Mouse (Mus musculus) right cerebral cortex, adult 2 months (tissue): ENCODE measurements around the gene Chid1.
A peak's percentile ranks its signal among the peaks of the same experiment; 100 is the strongest.

Experiments used
- DNase-seq, 2 experiments: peaks; one replicate each; pipeline ENCODE4 v3.0.0; 2021 to 2022; ENCODE audit warnings: low spot score in 2 of 2

Chid1 gene

DNA sequence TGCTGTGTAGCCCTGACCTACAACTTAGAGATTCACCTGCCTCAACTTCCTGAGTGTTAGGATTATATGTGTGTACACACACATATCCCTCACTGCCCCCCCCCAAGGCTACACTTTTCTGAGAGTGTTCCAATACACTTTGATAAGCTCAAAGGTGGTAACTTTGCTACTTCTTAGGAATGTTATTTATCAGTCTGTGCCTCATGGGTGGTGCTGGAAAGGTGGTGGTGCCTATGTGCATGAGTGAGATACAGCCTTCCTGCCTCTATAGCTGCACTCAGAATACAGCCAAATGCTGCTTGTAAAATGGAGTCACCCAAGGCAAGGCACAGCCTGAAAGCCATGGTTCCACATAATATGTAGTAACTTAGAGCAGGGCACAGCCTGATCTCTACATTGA, 19.3 kb upstream of the Chid1 start:
- no peak for DNase-seq

GRCm38 (mm10) chr7:141558329-141558776, 18.7 kb upstream of the Chid1 start:
- DNase-seq, result no peak

GRCm38 (mm10) chr7:141550464-141550863, 10.8 kb upstream of the Chid1 start:
- DNase-seq, result no peak

- no peak for DNase-seq
These were observed 9.9 kb upstream of the Chid1 start for GRCm38 (mm10) chr7:141549432-141550061.

GRCm38 (mm10) chr7:141544654-141545053, 5.0 kb upstream of the Chid1 start:
- peak in 1 of 2 experiments; percentile 42 for DNase-seq

DNA sequence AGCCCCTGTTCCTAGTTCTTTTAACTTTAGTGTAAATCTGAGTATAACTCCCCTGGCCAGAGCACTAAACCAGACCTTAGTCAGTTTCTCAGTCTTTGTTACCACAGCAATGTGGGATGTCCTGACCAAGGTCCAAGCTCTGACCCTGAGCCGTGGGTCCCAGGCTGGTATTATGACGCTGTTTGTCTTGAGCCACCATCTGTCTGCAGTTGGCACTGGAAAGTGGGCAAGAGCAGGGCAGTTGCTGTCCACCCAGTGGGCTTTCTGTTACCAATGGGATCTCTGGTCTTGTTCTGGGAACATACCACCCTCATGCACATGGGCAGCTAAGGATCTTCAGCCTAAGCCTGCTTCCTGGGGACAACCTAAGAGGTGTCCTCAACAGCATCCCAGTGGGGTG, 2.9 kb upstream of the Chid1 start:
- no peak for DNase-seq

GRCm38 (mm10) chr7:141541681-141542080, 2.0 kb upstream of the Chid1 start:
- no peak for DNase-seq

DNA sequence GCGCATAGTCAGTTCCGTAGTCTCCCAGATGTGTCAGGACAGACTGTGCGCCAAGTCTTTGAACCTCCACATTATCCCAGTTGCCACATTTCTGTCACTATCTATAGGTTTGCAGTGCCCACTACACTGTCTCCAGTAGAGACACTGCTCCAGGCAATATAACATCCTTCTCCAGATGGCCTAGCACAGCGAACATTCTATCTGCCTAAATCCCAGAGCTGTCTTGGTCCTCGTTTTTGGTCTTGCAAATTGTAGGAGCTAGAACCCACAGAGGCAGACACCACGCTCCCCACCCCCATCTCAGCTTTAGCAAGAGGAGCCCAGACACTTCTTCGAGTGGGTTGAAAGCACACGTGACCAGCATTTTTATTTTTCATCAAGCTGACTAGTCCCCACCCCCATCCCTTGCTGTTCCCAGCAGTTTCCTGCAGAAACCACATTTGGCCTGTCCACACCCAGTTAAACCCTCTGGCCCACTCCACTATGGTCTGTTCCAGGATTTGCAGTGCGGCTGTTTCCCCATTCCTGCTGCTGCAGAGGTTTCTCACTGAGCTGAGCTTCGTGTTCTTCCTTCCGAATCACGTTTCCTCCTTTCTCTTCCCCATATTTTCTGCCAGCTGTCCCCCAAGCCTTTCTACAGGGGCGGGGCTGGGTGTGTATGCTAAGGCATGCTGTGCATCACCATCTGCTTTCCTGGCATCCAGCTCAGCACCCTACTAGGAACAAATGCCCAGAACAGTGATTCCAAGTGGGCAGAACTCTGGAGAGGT, 840 bp upstream of the Chid1 start:
- DNase-seq, result peak; percentile 73 to 84

DNA sequence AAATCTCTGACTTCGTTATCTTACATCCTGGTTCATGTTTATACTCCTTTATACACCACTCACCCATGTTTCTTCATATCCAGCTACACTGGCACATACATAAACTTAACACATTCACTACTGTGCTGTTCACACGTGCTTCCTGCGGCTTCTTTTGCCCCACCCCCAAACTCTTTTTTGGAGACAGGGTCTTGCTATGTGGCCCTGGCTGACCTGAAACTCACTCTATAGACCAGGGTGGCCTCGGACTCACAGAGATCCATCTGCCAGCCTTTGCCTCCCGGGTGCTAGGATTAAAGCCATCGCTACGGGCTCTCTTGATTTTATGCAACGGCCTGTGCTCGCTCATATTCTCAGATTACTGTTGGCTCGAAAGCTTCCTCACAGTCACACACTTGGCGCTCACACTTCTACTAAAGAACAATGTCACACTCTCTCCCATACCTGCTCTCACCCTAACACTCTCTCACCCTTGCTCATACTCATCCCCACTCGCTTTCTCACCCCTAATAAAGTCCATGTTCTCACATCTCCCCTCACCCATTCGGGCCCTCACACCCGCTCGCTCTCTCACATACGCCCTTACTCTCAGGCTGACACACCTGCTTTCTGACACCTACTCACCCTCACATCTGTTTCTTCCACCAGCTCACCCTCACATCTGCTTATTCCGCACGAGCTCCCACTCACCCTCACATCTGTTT, 653 bp downstream of the Chid1 start:
- no peak for DNase-seq

GRCm38 (mm10) chr7:141535570-141535969, 4.1 kb downstream of the Chid1 start:
- no peak for DNase-seq

DNA sequence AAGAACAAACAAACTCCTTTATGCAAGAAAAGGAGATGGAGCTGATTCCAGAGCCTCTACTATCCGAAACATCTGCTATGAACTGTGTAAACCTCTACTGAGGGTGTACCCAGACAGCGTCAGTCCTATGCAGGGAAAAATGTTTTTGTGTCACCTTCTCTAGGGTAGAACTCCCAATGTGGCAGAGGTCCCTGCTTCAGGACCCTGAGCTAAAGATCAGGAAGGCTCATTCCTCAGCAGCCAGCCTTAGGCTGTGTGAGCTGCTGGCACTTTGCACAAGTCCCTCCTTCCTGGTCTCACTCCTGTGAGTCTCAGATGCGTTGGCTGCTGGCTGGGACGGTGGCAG, 14.1 kb downstream of the Chid1 start:
- DNase-seq, result no peak

DNA sequence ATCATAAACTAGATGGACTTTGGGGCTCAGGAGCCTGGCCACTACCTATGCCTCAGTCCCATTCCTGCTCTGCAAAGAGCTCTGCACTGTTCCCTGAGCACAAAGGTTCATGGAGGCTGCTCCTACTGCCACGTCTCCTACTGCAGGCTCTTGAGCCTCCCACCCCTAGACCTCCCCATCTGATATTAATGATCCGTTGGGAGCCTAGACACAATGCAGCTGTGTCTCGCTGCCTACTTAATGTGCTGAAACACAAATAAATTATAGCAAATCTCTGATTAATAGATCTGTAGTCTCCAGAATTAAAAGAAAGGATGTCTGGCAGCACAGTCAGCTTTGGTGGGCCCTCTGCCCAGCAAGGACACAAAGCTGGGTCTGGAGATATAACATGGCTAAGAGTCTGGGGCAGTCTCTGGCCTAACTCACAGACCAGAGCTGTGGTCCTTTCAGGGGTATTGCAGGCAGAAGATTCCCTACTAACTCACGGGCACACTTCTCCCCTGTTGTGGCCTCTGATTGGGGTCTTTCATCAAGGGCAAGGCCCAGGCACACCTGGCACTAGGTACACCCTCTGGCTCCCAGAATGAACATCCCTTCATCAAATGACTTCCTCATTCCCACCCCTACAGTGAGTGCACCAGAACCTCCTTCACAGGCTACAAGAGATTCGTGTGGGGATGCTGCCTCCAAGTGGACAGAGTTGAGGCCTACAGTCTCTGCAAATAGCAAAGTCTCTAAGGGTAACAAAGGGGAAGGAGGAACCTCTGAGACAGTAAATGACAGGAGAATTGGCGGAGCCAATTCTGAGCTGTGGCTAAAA, 14.7 kb downstream of the Chid1 start:
- DNase-seq, result peak; percentile 80 to 85

- no peak for DNase-seq
These were observed 15.4 kb downstream of the Chid1 start for GRCm38 (mm10) chr7:141524271-141524670.

DNA sequence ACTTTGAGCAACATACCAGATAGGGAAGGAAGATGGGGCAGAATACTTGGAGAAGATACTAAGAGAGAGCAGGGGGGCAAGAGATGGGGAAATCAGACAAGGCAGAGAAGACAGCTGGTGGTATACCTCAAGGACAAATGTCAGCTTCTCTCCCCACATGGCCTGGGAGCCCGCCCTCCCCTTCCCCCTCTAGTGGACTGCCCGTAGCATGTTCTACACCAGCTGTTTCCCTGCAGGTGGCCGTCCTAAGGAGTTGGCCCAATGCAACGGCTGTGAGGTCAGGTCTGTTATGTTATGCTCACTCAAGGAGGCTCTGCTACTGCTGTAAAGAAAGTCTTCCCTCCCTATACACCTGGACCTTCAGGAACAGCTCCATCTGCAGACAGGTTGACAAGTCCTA, 16.6 kb downstream of the Chid1 start:
- no peak for DNase-seq

GRCm38 (mm10) chr7:141519795-141520194, 19.9 kb downstream of the Chid1 start:
- no peak for DNase-seq

DNA sequence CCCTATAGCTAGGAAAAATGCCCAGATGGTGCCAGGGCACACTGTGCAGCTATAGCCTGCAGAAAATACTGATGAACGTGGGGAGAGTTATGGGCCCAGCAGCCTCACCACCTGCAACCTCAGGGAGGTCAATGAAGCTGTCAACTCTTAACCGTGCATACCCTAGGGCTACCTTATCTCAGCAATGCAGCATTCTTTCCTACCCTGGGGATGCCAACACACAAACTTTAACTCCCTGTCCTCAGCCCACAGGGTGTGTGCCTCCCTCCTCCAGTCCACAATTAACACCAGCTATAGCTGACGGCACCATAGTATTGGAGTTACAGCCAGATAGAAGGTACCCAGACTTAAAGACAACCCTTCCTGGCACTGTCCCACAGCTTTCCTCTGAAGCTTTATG, 20.7 kb downstream of the Chid1 start:
- no peak for DNase-seq

DNA sequence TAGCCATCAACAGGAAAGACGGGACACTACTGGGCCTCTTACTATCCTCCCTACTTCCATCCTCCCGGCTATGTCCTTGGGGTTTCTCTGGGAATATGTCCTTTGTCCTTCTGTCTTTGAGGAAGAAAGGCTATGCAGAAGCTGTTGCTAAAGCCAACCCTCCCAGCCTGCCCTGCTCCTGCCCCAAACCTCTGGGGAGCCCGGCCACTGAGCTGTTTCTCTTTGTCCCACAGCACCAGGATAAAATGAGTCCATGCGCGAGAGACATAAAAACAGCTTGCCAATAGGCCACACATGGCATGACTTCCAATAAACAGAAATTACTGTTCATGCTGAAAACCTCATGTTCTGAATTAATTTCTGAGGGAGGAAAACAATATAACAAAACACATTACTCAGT, 21.4 kb downstream of the Chid1 start:
- DNase-seq, result no peak

DNA sequence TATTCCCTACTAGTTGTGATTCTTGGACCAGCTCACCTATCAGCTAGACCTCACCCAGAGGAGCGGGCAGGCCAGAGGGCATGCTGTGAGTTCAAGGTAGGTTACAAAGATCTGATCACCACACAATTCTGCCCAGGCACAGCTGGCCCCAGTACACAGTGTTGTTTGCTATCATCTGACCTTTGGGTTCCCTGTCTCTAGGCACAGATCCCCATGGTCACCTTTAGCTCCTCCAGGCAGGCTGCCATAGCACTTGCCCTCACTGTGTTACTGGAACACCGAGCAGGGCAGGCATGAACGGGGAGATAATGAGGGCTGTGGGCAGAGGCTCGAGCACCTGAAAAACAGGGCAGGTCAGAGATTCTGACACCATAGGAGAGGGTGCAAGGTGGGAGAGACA, 22.0 kb downstream of the Chid1 start:
- DNase-seq, result no peak

DNA sequence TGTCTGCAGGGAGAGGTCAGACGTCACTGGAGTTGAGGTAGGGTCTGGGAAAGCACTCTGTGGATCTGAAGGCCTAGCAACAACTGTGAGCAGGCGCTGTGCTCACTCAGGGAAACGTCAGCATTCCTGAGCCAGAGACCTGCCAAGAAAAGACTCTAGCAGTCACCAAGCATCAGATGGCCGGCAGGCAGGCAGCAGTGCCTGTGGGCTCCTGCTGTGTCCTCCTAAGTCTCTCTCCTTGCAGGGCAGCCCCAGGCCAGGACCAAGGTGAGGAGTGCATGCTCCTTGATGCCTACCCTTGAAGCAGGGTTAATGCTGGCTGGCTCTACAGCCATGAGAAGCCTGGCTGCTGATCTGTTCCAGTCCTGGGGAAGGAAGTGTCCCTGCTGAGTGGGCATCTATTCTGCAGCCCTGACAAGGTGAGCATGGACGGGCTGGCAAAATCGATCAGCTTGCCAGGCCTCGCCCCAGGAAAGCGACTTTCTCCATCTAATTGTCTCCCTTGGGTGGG, 28.9 kb downstream of the Chid1 start:
- DNase-seq, result no peak

DNA sequence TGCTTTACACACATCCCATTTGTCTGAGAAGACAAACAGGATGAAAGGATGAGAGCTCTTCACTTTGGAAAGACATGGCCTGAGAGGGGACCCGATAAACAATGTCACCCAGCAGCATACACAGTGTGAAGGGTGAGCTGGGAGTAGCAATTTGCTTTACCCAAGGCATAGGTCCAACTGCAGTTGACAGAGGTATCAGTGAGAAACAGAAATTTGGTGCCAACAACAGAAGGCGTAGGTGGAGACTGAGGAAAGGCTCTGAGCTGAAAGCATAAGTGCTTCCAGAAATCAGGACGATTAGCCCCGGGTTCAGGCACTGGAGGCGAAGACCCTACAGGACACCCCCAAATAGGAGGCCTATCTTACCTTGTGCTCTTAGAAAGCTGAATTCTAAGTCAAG, 29.5 kb downstream of the Chid1 start:
- no peak for DNase-seq

GRCm38 (mm10) chr7:141508160-141508559, 31.5 kb downstream of the Chid1 start:
- no peak for DNase-seq

DNA sequence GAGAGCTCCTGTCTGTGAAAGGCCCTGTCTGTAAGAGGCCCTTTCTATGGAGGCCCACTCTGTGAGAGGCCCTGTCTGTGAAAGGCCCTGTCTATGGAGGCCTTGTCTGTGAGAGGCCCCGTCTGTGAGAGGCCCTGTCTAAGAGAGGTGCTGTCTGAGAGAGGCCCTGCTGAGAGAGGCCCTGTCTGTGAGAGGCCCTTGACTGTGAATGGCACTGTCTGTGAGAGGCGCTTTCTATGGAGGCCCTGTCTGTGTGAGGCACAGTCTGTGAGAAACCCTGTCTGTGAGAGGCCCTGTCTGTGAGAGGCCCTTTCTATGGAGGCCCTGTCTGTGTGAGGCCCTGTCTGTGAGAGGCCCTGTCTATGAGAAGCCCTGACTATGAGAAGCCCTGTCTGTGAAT, 33.4 kb downstream of the Chid1 start:
- DNase-seq, result no peak
